Mouse (Mus musculus) hematopoietic stem cell, adult 5-6 weeks (primary cell): Measurements from ENCODE around the gene Gsg1l. TPM values are rescaled to one million over a fixed set of nuclear protein-coding genes. Genes with fewer than 3 reads are reported as not detected.

ENCODE experiments used
- ATAC-seq, 2 experiments: fragments of 125-278 bp in 1 of 2; replicated peaks in 1 of 2; 2 replicates each; pipeline ENCODE4 v1.8.0; 2016 to 2017; ENCODE audit warnings: inconsistent platforms in 2 of 2, mild to moderate bottlenecking in 2 of 2, moderate number of reproducible peaks in 2 of 2, low read depth in 1 of 2, moderate TSS enrichment in 1 of 2; ENCODE audit not compliant: low FRiP score in 2 of 2, poor library complexity in 2 of 2, severe bottlenecking in 2 of 2, insufficient read depth in 1 of 2, low TSS enrichment in 1 of 2
- total RNA-seq: library from RNA; stranded (forward); fragments of 172-1452, 232-1000 nt; gene quantifications from 2 replicates; pipeline ENCODE4 v1.2.3, GENCODE M21; 2017

Gene Gsg1l
- 0.05 TPM in 1 of 2 replicates, not detected in the other for total RNA-seq

GRCm38 (mm10) chr7:126082286-126082741, at the start of gene Gsg1l:
Gene Gsg1l (minus strand): TSS chr7:126082411.
- no peak for ATAC-seq

GRCm38 (mm10) chr7:126127673-126128072, 45.5 kb upstream of the Gsg1l start:
- ATAC-seq = no peak

DNA sequence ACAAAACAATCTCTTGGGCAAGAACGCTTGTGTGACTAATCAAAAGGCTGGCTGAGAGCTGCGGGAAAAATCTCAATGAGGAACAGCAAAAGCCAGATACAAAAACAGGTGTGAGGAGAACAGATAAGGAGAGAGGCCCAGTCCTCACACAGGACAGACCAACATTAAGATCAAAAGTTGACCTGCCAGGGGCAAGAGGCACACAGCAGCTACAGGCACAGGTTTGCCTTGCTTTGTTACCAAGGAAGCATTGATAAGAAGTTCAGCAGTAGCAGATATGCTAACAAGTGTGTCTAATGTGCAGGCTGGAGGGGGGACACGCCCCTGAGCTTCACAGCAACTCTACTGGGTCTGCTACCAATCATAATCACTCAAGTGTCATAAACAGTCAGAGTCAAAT, 44.3 kb upstream of the Gsg1l start:
- ATAC-seq = no peak

DNA sequence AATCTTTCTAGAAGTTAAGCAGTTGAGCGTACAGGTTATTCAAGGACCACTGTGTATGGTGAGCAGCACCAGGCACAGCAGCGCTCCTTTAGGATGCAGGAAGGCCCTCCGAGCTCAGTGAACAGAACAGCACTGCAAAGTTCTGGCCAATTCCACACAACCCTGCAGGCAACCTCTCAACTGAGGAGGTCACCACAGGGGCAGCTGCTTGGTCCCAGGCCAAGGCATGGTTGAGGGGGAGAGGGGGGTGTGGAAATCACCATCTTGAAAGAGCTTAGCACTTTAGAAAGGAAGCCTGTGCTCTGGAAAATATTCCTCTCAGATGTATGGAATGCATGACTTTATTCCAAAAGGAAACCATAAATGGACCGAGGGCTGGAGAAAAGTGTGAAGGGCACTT, 39.3 kb upstream of the Gsg1l start:
- ATAC-seq = no peak

DNA sequence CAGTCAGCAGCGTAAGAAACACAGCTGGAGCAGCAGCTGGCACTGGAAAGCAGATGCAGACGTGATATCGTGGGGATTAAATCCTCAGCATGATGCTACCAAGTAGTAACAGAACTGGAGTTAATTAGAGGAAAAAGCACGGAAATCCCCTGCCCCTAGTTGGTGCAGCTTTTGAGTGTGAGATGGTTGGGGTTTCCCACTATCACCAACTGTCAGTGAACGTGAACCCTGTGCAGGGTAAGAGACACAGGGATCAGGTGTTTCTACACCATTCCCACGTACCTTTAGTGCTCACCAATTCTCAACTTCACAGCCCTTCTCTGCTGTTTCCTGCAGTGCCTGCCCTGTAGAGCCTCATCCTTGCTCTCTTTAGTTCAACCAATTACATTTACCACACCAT, 37.6 kb upstream of the Gsg1l start:
- ATAC-seq = no peak

GRCm38 (mm10) chr7:126113263-126113662, 31.1 kb upstream of the Gsg1l start:
- no peak for ATAC-seq

- no peak for ATAC-seq
These were observed 29.0 kb upstream of the Gsg1l start for GRCm38 (mm10) chr7:126111230-126111629.

GRCm38 (mm10) chr7:126109898-126110297, 27.7 kb upstream of the Gsg1l start:
- ATAC-seq = no peak

- ATAC-seq = no peak
These were observed 18.2 kb upstream of the Gsg1l start for GRCm38 (mm10) chr7:126100440-126100839.

DNA sequence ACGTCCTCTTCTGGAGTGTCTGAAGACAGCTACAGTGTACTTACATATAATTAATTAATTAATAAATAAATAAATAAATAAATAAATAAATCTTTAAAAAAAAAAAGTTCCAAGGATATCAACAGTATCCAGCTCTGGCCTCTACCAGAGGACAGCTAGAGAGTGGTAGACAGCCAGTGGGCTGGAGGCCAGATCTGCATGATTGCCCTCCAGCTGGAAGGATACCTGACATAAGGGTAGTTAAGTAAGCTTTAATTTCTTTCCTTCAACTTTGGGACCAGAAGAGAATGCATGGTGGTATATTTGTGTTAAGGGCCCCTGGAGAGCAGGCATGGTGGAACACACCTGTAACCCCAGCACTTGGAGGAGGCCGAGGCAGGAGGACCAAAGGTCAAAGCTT, 17.6 kb upstream of the Gsg1l start:
- ATAC-seq = no peak

GRCm38 (mm10) chr7:126099163-126099775, 17.1 kb upstream of the Gsg1l start:
- no peak for ATAC-seq

GRCm38 (mm10) chr7:126097219-126097915, 15.2 kb upstream of the Gsg1l start:
- ATAC-seq = no peak

- ATAC-seq = peak in 1 of 2 experiments; percentile 33; a peak in 1 of 4 replicates
These were observed 14.4 kb upstream of the Gsg1l start for GRCm38 (mm10) chr7:126096596-126096995.

GRCm38 (mm10) chr7:126094738-126095137, 12.5 kb upstream of the Gsg1l start:
- ATAC-seq = no peak

- no peak for ATAC-seq
These were observed 11.0 kb upstream of the Gsg1l start for GRCm38 (mm10) chr7:126093162-126093561.

- peak; percentile 54 to 85; a peak in 2 of 4 replicates for ATAC-seq
These were observed 7.6 kb upstream of the Gsg1l start for GRCm38 (mm10) chr7:126089782-126090181.

DNA sequence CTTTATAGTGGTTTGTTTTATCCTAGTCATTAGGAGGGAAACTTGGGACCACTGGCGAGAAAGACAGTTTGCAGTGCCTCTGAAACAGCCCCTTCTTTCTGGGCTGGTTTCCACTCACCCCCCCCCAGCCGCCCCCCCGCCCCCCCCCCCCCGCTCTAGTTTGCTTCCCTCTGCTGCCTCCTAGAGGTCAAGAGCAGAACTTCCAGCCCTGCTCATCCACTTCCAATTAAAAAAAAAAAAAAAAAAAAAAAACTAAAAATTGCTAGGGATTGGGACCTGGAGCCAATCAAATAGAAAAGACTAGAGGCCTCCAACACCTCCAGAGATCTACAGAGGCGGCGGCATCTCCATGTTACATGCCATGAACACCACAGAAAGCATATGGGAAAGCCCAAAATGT, 5.9 kb upstream of the Gsg1l start:
- ATAC-seq = no peak

DNA sequence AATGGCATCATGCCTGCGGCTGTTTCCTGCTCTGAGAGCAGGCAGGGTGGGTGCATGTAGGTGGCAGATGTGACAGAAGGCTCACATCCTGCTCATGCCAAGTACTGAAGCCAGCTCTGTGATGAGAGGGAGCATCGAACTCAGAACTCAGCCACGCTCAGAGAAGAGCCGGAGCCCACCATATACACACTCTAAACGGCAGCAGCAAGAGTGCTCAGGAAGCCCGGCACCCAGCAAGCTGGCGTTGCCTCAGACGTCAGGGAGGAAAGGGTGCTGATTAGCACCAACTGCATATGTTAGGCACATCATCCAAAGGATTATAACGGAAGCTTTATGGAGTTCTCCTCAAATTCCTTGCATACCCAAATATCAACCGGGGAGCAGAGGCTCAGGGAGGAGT, 5.4 kb upstream of the Gsg1l start:
- no peak for ATAC-seq

DNA sequence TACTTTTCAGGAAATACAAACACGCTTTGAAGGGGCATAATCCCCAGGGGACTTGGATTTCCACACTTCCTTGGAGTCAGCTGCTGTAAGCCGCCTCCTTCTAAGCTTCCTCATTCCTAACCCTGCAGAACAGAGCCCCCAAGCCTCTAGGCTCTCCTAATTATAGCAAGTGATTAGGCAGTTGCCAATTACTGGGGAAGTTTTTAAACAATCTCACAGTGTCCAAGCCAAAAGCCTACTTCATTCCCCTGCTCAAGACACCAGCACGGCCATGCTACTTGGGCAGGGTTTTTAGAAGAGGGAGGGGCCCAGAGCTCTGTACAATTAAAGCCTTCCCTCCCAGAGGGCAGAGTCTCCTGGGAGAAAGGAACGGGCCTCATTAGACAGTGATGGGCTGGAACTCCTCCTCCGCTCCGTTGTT, 4.1 kb upstream of the Gsg1l start:
- no peak for ATAC-seq
